Mouse (Mus musculus): ENCODE results near the gene Flii.

- TF ChIP-seq POLR2A (IDR thresholded peaks at IDR 0.05; ENCODE audit: low read depth, low read length) (no peak), CTCF (conservative IDR thresholded peaks at IDR 0.05; ENCODE audit: insufficient read depth, insufficient read length, low read depth, low read length) (no peak)
Measured at GRCm38 (mm10) chr11:60740321-60740720, 13.3 kb upstream of the Flii start.

Data from kidney, adult 2 months (tissue).